Mouse (Mus musculus) ES-E14 (cell line): ENCODE results near the gene Unc45a.

ENCODE experiments used
- CHD2 ChIP-seq: IDR thresholded peaks from 2 replicates; pipeline ENCODE4 v1.6.1; 2014; ENCODE audit warnings: mild to moderate bottlenecking, low read depth, low read length, inconsistent platforms
- MAFK ChIP-seq: IDR thresholded peaks from 2 replicates; pipeline ENCODE4 v1.6.1; 2014; ENCODE audit warnings: mild to moderate bottlenecking, low read depth, low read length, inconsistent platforms; ENCODE audit not compliant: insufficient read depth
- ZC3H11A ChIP-seq: IDR thresholded peaks from 2 replicates; pipeline ENCODE4 v1.6.1; 2012; ENCODE audit warnings: low read depth, mild to moderate bottlenecking, inconsistent platforms, low read length, borderline replicate concordance
- ZNF384 ChIP-seq: IDR thresholded peaks from 2 replicates; pipeline ENCODE4 v1.6.1; 2012; ENCODE audit warnings: low read depth, low read length, inconsistent platforms

DNA sequence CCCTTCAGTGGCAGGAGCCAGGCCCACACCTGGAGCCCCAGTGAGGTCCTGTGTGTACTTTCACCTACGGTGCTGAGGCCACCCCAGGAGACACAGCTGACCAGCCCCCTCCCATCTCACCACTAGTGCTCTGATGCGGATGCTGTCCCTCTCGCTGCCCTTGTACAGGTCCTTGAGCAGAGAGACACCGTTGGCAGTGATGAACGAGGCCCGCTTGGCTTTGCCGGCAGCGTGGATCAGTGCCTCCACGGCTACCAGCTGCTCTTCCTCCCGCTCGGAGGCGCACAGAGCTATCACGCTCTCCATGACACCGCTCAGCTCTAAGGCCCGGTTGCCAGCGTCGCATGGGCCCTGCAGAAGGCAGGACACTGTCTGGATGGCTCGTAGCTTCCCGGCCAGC, 9.4 kb downstream of the Unc45a start:
- TF ChIP-seq MAFK (no peak), ZNF384 (no peak), ZC3H11A (no peak), CHD2 (no peak)
